Mouse (Mus musculus) myocyte (in vitro differentiated cells): ENCODE data around the gene Pank1. TPM values are rescaled to one million over a fixed set of nuclear protein-coding genes. Genes with fewer than 3 reads are reported as not detected.

ENCODE experiments used
- H3K27me3 ChIP-seq: one replicate; pipeline ENCODE4 v1.6.1; 2011; ENCODE audit not compliant: control insufficient read depth, insufficient read depth, insufficient read length
- H3K36me3 ChIP-seq: one replicate; pipeline ENCODE4 v1.6.1; 2011; ENCODE audit not compliant: control insufficient read depth, insufficient read depth
- H3K4me2 ChIP-seq: one replicate; pipeline ENCODE4 v1.6.1; 2011; ENCODE audit warnings: low read depth, control low read depth
- H3K4me3 ChIP-seq: one replicate; pipeline ENCODE4 v1.5.1; 2011; ENCODE audit warnings: mild to moderate bottlenecking, control low read depth, moderate library complexity
- H3K79me2 ChIP-seq: one replicate; pipeline ENCODE4 v1.6.1; 2011; ENCODE audit not compliant: control insufficient read depth, insufficient read depth
- H3ac ChIP-seq: one replicate; pipeline ENCODE4 v1.6.1; 2011; ENCODE audit not compliant: control insufficient read depth, insufficient read length
- CEBPB ChIP-seq: IDR thresholded peaks from 2 replicates; pipeline ENCODE4 v1.6.1; 2011; ENCODE audit warnings: mild to moderate bottlenecking, moderate library complexity; ENCODE audit not compliant: poor library complexity, insufficient read depth, severe bottlenecking
- E2F4 ChIP-seq: IDR thresholded peaks from one replicate; pipeline ENCODE4 v1.6.1; 2011; ENCODE audit warnings: mild to moderate bottlenecking, control low read depth, moderate library complexity; ENCODE audit not compliant: insufficient read depth
- MAX ChIP-seq: IDR thresholded peaks from one replicate; pipeline ENCODE4 v1.6.1; 2011; ENCODE audit warnings: low read depth, mild to moderate bottlenecking, control low read depth
- MYOD1 ChIP-seq, 3 experiments: IDR thresholded peaks; one replicate each; pipeline ENCODE4 v1.6.1; 2011; ENCODE audit warnings: control low read depth in 2 of 3, low read depth in 2 of 3, mild to moderate bottlenecking in 2 of 3, moderate library complexity in 1 of 3; ENCODE audit not compliant: insufficient read length in 2 of 3, control insufficient read depth in 1 of 3
- MYOG ChIP-seq, 3 experiments: IDR thresholded peaks; one replicate each; pipeline ENCODE4 v1.6.1; 2011; ENCODE audit warnings: control low read depth in 2 of 3, low read depth in 2 of 3, mild to moderate bottlenecking in 2 of 3; ENCODE audit not compliant: insufficient read length in 2 of 3, control insufficient read depth in 1 of 3, insufficient read depth in 1 of 3
- POLR2A ChIP-seq: IDR thresholded peaks from one replicate; pipeline ENCODE4 v1.6.1; 2011; ENCODE audit warnings: low read depth, mild to moderate bottlenecking, control low read depth, moderate library complexity; ENCODE audit not compliant: insufficient read length
- POLR2AphosphoS2 ChIP-seq: IDR thresholded peaks from one replicate; pipeline ENCODE4 v1.6.1; 2011; ENCODE audit warnings: low read depth, control low read depth; ENCODE audit not compliant: insufficient read length
- REST ChIP-seq: IDR thresholded peaks from one replicate; pipeline ENCODE4 v1.6.1; 2011; ENCODE audit warnings: mild to moderate bottlenecking, control low read depth, moderate library complexity; ENCODE audit not compliant: insufficient read depth, insufficient read length
- SRF ChIP-seq: IDR thresholded peaks from one replicate; pipeline ENCODE4 v1.6.1; 2011; ENCODE audit warnings: low read depth; ENCODE audit not compliant: control insufficient read depth, insufficient read length
- TCF12 ChIP-seq: IDR thresholded peaks from one replicate; pipeline ENCODE4 v1.6.1; 2011; ENCODE audit warnings: mild to moderate bottlenecking, control low read depth; ENCODE audit not compliant: poor library complexity, insufficient read depth, severe bottlenecking
- TCF3 ChIP-seq: IDR thresholded peaks from one replicate; pipeline ENCODE4 v1.6.1; 2011; ENCODE audit warnings: low read depth, control low read depth; ENCODE audit not compliant: insufficient read length
- USF1 ChIP-seq: IDR thresholded peaks from one replicate; pipeline ENCODE4 v1.6.1; 2011; ENCODE audit warnings: low read depth, mild to moderate bottlenecking, control low read depth, moderate library complexity
- polyA plus RNA-seq: library from polyadenylated mRNA; unstranded; fragments of >200 nt; fragmentation: generic; extraction: Trizol; gene quantifications from one replicate; pipeline ENCODE4 v1.2.1, GENCODE M21; 2012; ENCODE audit warnings: missing spikeins

The Pank1 gene
- polyA plus RNA-seq, 1 experiment = 3.5 TPM

DNA sequence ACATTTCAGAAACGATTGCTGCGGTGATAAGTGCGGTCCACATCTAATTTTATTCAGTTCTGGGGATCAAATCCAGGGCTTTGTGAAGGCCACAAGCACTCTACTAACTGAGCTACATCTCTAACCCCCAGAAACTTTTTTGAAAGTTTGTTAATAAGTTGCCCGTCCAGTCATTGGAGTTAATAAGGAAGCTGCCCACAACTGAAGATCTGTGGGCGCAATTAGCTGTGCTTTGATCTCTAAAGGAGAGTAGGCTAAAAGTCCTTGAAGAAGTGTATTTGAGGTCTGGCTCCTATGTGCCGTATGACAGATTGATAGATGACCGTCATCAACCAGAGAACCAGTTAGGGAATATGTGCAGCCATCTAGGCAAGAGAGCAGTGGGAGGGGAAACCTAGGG is 22.0 kb upstream of the Pank1 start:
- TF ChIP-seq MYOG (IDR thresholded peaks at IDR 0.05; ENCODE audit: control insufficient read depth in 1 of 3, insufficient read depth in 1 of 3, insufficient read length in 2 of 3, low read depth in 2 of 3) (no peak), E2F4 (no peak), POLR2AphosphoS2 (no peak), TCF12 (no peak), MAX (no peak), CEBPB (no peak), POLR2A (no peak), USF1 (no peak), TCF3 (no peak), MYOD1 (IDR thresholded peaks at IDR 0.05; ENCODE audit: control insufficient read depth in 1 of 3, insufficient read length in 2 of 3, low read depth in 2 of 3) (no peak), SRF (no peak), REST (no peak)
- H3ac ChIP-seq = no peak overlapping the region
- no peak overlapping the region for H3K4me3 ChIP-seq
- H3K4me2 ChIP-seq = no peak overlapping the region
- no peaks in the 10 kb centered on the region for H3K79me2 ChIP-seq
- no peaks in the 10 kb centered on the region for H3K36me3 ChIP-seq
- H3K27me3 ChIP-seq = no peaks in the 10 kb centered on the region

DNA sequence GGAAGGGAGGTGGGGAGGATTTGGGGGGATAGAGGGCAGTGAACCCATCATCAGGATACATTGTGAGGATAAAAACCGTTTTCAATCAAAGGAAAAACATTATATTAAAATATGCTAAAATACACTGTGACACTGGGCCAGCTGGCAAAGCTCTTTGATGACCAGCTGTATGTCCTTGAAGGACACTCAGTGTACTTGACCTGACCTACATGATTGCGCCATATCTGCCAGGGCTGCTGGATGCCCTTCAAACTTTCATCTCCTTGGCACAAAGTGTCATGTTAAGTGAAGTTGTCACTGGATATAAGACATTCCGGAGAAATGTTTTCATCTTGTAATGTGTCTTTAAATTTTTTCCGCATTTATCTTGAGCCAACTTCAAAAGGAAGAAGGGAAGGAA is 19.7 kb upstream of the Pank1 start:
- no peak overlapping the region for H3ac ChIP-seq
- no peak for TF ChIP-seq REST
- 0 out of 2 replicates have a peak, but pooled peaks have one; percentile 15 for TF ChIP-seq CEBPB
- no peak overlapping the region for H3K4me2 ChIP-seq
- no peaks in the 10 kb centered on the region for H3K79me2 ChIP-seq
- H3K36me3 ChIP-seq = no peaks in the 10 kb centered on the region
- H3K4me3 ChIP-seq = no peak overlapping the region
- no peaks in the 10 kb centered on the region for H3K27me3 ChIP-seq

DNA sequence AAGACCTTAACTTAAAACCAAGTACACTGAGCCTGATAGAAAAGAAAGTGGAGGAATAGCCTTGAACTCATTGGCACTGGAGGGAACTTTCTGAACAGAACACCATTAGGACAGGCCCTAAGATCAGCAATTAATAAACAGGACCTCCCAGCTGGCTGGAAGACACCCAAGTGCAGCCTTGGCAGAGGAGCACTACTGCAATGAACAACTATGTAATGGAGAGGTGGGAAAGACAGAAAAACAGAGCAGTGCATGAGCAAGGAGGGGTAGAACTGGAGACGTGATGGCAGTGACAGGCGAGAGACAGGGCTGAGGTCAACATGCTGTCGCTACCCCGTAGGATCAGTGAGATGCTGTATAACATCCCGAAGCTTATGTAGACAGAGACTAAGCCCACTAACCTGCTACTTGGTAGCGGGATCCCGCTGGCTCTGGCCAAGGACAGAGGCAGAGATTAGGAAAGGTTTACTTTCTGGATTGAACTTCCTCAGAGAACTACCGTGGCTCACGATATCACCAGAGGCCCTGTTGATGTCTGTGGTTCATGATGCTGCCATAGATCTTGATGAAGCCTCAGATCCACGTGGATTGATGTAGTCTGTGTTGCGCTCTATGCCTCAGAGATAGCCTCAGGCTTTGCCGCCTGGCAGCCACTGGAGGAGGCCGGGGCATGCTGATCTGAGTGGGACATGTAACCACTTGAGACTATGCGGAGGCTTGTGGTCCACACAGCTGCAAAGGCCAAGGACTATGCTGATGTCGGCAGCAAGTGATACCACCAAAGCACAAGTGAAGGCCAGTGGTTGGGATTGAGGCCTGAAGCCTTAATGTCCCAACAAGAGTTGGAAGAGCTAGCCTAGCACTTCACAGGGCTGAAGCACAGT is 18.1 kb upstream of the Pank1 start:
- Histone ChIP-seq H3K4me2 (no peak overlapping the region), H3K79me2 (no peaks in the 10 kb centered on the region), H3ac (no peak overlapping the region), H3K36me3 (no peaks in the 10 kb centered on the region), H3K4me3 (no peak overlapping the region), H3K27me3 (no peaks in the 10 kb centered on the region)
- TF ChIP-seq CEBPB = no peak
- no peak for TF ChIP-seq MYOG (IDR thresholded peaks at IDR 0.05; ENCODE audit: control insufficient read depth in 1 of 3, insufficient read depth in 1 of 3, insufficient read length in 2 of 3, low read depth in 2 of 3)
- TF ChIP-seq TCF12 = no peak
- TF ChIP-seq E2F4 = no peak
- TF ChIP-seq MAX = no peak
- no peak for TF ChIP-seq TCF3
- no peak for TF ChIP-seq REST
- no peak for TF ChIP-seq POLR2A
- TF ChIP-seq POLR2AphosphoS2 = no peak
- TF ChIP-seq SRF = no peak
- TF ChIP-seq USF1 = no peak
- TF ChIP-seq MYOD1 (IDR thresholded peaks at IDR 0.05; ENCODE audit: control insufficient read depth in 1 of 3, insufficient read length in 2 of 3, low read depth in 2 of 3) = no peak

DNA sequence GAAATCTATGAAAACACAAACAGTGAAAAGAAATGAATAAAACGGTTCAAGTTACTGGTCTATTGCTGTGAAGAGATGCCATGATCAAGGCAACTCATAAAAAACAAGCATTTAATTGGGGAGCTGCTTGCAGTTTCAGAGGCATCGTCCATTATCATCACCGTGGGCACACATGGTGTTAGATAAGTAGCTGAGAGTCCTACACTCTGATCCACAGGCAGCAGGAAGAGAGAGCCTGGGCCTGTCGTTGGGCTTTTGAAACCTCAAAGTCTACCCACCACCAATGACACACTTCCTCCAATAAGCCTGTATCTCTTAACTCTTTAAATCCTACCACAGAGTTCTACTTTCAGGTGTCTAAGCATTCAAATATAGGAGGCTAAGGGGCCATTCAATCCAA is 15.8 kb upstream of the Pank1 start:
- no peak for TF ChIP-seq TCF12
- no peak for TF ChIP-seq REST
- no peak for TF ChIP-seq MYOG (IDR thresholded peaks at IDR 0.05; ENCODE audit: control insufficient read depth in 1 of 3, insufficient read depth in 1 of 3, insufficient read length in 2 of 3, low read depth in 2 of 3)
- Histone ChIP-seq H3K4me3 (no peak overlapping the region), H3K79me2 (no peaks in the 10 kb centered on the region), H3K27me3 (no peaks in the 10 kb centered on the region), H3K36me3 (no peaks in the 10 kb centered on the region), H3ac (no peak overlapping the region), H3K4me2 (no peak overlapping the region)

DNA sequence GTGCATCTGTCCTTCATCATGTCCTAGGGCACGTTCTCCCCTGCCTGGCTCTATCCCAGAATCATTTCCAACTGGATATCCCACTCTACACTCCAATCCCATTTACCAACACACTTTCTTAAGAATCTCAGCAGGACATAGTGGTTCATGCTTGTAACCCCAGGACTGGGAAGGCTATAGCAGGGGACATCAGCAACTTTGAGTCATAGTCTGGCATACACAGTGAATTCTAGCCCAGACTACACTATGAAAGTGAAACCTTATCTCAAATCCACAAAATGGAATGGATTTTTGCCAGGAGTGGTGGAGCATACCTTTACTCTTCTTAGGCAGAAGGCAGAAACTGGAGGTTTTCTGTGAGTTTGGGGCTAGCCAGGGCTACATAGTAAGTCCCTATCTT is 12.3 kb upstream of the Pank1 start:
- H3K4me2 ChIP-seq = no peak overlapping the region
- no peak for TF ChIP-seq TCF12
- TF ChIP-seq MYOD1 (IDR thresholded peaks at IDR 0.05; ENCODE audit: control insufficient read depth in 1 of 3, insufficient read length in 2 of 3, low read depth in 2 of 3) = no peak
- no peak for TF ChIP-seq E2F4
- TF ChIP-seq TCF3 = no peak
- no peak for TF ChIP-seq POLR2A
- TF ChIP-seq CEBPB = no peak
- no peaks in the 10 kb centered on the region for H3K79me2 ChIP-seq

More for the DNA sequence above, 12.3 kb upstream of the Pank1 start:
- no peaks in the 10 kb centered on the region for H3K27me3 ChIP-seq
- no peak overlapping the region for H3ac ChIP-seq
- H3K36me3 ChIP-seq = no peaks in the 10 kb centered on the region
- no peak overlapping the region for H3K4me3 ChIP-seq
